Mouse (Mus musculus) testis, adult 2 months (tissue): Measurements from ENCODE around the gene Srgap2. TPM values are rescaled to one million over a fixed set of nuclear protein-coding genes. Genes with fewer than 3 reads are reported as not detected.

Source experiments
- H3K27ac ChIP-seq: fragments of 200-500 bp; 2 replicates; pipeline ENCODE4 v1.5.1; 2012; ENCODE audit warnings: low read depth, low read length; ENCODE audit not compliant: control insufficient read depth, insufficient read depth
- H3K27me3 ChIP-seq: fragments of 200-500 bp; 2 replicates; pipeline ENCODE4 v1.6.1; 2012; ENCODE audit warnings: mild to moderate bottlenecking, low read length, moderate library complexity; ENCODE audit not compliant: control insufficient read depth, insufficient read depth
- H3K36me3 ChIP-seq: fragments of 200-500 bp; 2 replicates; pipeline ENCODE4 v1.6.1; 2012; ENCODE audit warnings: mild to moderate bottlenecking, low read length; ENCODE audit not compliant: control insufficient read depth, insufficient read depth
- H3K4me1 ChIP-seq: fragments of 200-500 bp; 2 replicates; pipeline ENCODE4 v1.6.1; 2012; ENCODE audit warnings: low read length; ENCODE audit not compliant: control insufficient read depth, insufficient read depth
- H3K4me3 ChIP-seq: fragments of 200-500 bp; 2 replicates; pipeline ENCODE4 v1.5.1; 2012; ENCODE audit warnings: low read depth, mild to moderate bottlenecking, low read length, moderate library complexity, mixed read lengths; ENCODE audit not compliant: control insufficient read depth
- CTCF ChIP-seq: fragments of 200-500 bp; IDR thresholded peaks from 2 replicates; pipeline ENCODE4 v1.5.1; 2012; ENCODE audit warnings: low read depth, mild to moderate bottlenecking, inconsistent platforms, low read length, moderate library complexity; ENCODE audit not compliant: control insufficient read depth, insufficient read depth, insufficient replicate concordance
- POLR2A ChIP-seq: fragments of 200-500 bp; IDR thresholded peaks from 2 replicates; pipeline ENCODE4 v1.6.1; 2012; ENCODE audit warnings: low read depth, mild to moderate bottlenecking, inconsistent platforms, low read length, moderate library complexity; ENCODE audit not compliant: control insufficient read depth
- polyA plus RNA-seq: library from polyadenylated mRNA; depleted of rRNA; stranded (reverse); fragments of >200 nt; gene quantifications from 2 replicates; pipeline ENCODE4 v1.2.3, GENCODE M21; 2012

Gene Srgap2
- polyA plus RNA-seq, 1 experiment: 12.6 TPM

DNA sequence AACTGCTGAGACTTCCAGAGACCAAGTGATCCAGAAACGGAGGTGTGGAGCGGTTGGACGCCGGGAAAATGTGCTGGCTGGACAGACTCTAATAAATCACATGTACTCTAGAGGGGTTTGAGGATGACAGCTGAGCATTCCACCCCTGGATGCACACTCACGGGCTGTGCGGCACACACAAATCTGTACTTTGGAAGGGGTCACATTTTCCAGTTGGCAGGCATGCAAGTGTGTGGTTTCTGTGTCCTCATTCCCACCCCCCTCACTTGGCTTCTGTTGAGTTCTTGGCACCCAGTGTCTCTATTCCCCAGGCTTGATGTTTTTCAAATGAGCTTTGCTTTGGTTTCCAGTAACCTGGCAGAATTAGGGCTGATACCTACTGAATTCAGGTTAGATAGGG, 227.4 kb downstream of the Srgap2 start:
- Histone ChIP-seq H3K27ac (no peak overlapping the region), H3K36me3 (no peaks in the 10 kb centered on the region; the same call in 1 of the 2 replicates), H3K4me1 (no peaks in the 10 kb centered on the region), H3K27me3 (no peaks in the 10 kb centered on the region), H3K4me3 (no peak overlapping the region)
- TF ChIP-seq POLR2A: no peak
- TF ChIP-seq CTCF: no peak

- TF ChIP-seq CTCF: no peak
- no peak for TF ChIP-seq POLR2A
- Histone ChIP-seq H3K4me3 (no peak overlapping the region), H3K36me3 (no peaks in the 10 kb centered on the region; the same call in 1 of the 2 replicates), H3K27me3 (no peaks in the 10 kb centered on the region), H3K27ac (no peak overlapping the region), H3K4me1 (no peaks in the 10 kb centered on the region)
Measured at GRCm38 (mm10) chr1:131299240-131299639, 227.9 kb downstream of the Srgap2 start.

GRCm38 (mm10) chr1:131298171-131298570, 229.0 kb downstream of the Srgap2 start:
- Histone ChIP-seq H3K4me3 (no peak overlapping the region), H3K27ac (no peak overlapping the region), H3K27me3 (no peaks in the 10 kb centered on the region), H3K36me3 (no peaks in the 10 kb centered on the region; the same call in 1 of the 2 replicates), H3K4me1 (no peaks in the 10 kb centered on the region)
- no peak for TF ChIP-seq CTCF
- no peak for TF ChIP-seq POLR2A

- no peaks in the 10 kb centered on the region for H3K27me3 ChIP-seq
- no peak overlapping the region for H3K4me3 ChIP-seq
- H3K27ac ChIP-seq: no peak overlapping the region
- no peaks in the 10 kb centered on the region for H3K4me1 ChIP-seq
- TF ChIP-seq CTCF (no peak), POLR2A (no peak)
- no peaks in the 10 kb centered on the region; the same call in none of the 2 replicates for H3K36me3 ChIP-seq
Measured at GRCm38 (mm10) chr1:131296726-131297125, 230.4 kb downstream of the Srgap2 start.

- Histone ChIP-seq H3K4me1 (no peaks in the 10 kb centered on the region), H3K27ac (no peak overlapping the region), H3K36me3 (no peaks in the 10 kb centered on the region; the same call in none of the 2 replicates), H3K4me3 (no peak overlapping the region), H3K27me3 (no peaks in the 10 kb centered on the region)
- no peak for TF ChIP-seq POLR2A
- TF ChIP-seq CTCF: no peak
Measured at GRCm38 (mm10) chr1:131295200-131295599, 232.0 kb downstream of the Srgap2 start.

DNA sequence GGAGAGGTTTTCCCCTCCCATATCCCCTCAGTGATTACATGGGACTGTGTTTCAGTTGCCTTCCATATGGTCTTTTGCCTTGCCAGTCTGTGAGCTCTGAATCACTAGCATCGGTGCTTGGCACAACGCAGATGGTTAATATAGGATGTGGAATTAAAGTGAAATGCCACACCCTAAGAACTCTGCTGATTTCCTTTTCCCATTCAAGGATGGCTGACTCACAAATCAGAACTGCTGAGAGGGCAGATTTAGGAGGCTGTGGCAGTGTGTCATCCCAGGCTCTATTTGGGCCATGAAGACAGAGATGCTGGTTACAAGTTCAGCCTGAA, 233.3 kb downstream of the Srgap2 start:
- H3K36me3 ChIP-seq: no peaks in the 10 kb centered on the region; the same call in none of the 2 replicates
- TF ChIP-seq POLR2A (no peak), CTCF (no peak)

GRCm38 (mm10) chr1:131293221-131293921, 233.8 kb downstream of the Srgap2 start:
- H3K36me3 ChIP-seq: no peaks in the 10 kb centered on the region; the same call in none of the 2 replicates
- H3K4me3 ChIP-seq: no peak overlapping the region
- H3K27ac ChIP-seq: no peak overlapping the region
- no peaks in the 10 kb centered on the region for H3K27me3 ChIP-seq
- TF ChIP-seq POLR2A (no peak), CTCF (no peak)
- peaks cover 3% of the 10 kb centered on the region; the same call in 1 of the 2 replicates for H3K4me1 ChIP-seq

More for the DNA sequence above, 233.3 kb downstream of the Srgap2 start:
- H3K27ac ChIP-seq: no peak overlapping the region
- H3K4me3 ChIP-seq: no peak overlapping the region
- no peaks in the 10 kb centered on the region for H3K27me3 ChIP-seq
- H3K4me1 ChIP-seq: peaks cover 3% of the 10 kb centered on the region; the same call in 1 of the 2 replicates

DNA sequence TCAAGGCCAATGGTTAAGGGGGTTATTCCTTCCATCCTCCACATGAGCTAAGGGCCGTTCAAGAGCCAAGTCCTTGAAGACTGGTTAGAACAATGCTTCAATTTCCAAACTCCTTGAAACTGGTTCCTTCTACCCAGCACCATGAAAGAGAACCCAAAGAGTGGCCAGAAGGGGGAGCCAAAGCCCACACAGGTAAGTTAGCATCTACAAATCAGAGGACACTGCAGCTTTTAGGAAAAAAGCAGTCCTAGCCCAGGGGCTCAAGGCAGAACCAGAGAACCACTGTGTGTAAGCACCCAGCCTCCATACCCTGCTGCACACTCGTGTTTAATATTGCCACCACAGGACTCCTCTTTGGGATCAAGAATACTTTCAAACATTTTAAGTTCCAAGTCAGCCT, 236.5 kb downstream of the Srgap2 start:
- Histone ChIP-seq H3K4me3 (no peak overlapping the region), H3K36me3 (no peaks in the 10 kb centered on the region; the same call in none of the 2 replicates), H3K27me3 (no peaks in the 10 kb centered on the region), H3K27ac (no peak overlapping the region), H3K4me1 (peaks cover 3% of the 10 kb centered on the region; the same call in 1 of the 2 replicates)
- TF ChIP-seq POLR2A: no peak
- 0 out of 2 replicates have a peak, but pooled peaks have one; percentile 5 for TF ChIP-seq CTCF
